Mouse (Mus musculus) neural tube, embryonic 10.5 days (tissue): ENCODE measurements around the gene Vmn1r172.
"Not testable (repeated sequence)": the region's sequence is repeated elsewhere in the genome, so short reads cannot be mapped to it uniquely, and the experiment has no call there.

ENCODE experiments used
- DNase-seq: peaks from one replicate; pipeline ENCODE4 v3.0.0-alpha.2; 2017; ENCODE audit warnings: low spot score; ENCODE audit errors: extremely low spot score

The Vmn1r172 gene

DNA sequence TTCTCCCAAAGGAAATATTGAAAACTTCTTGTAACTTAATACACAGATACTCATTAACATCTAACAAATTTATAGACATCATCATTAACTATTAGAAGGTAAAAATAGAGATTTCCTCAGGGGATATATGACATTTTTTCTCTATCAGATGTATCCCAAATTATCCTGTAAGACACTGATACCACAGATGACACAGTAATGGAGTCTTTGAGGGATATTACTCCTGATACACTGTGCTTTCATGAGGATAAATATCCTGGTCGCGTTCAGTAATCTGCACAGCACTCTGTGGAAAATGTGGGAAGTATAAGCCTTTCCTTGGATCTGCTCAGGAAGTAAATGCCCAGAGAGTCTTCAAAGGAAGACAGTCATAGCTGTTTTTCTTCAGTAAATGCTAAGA is at the start of gene Vmn1r172:
Gene Vmn1r172, plus strand, starts transcription at position 301 of the 400 bp plus-strand sequence.
- no peak for DNase-seq

DNA sequence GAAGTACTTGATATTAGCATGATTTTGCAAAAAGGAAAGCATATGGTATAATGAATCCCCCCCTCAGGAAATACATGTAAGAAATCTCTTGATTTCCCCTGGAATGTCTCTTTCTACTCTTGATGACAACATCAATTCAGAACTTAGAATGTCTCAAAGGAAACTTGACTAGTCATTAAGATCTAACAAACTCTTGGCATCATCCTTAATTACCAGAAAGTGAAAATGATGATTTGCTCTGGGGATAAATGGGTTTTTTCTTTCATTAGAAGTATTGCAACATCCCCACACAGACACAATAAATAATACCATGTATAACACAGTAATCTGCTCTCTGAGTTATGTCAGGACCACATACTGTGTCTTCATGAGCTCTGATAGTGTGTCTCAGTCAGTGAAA is 27.7 kb upstream of the Vmn1r172 start, which contains the start of gene Vmn1r171:
Gene Vmn1r171, plus strand, starts transcription at position 301 of the 400 bp plus-strand sequence.
- DNase-seq = no peak

DNA sequence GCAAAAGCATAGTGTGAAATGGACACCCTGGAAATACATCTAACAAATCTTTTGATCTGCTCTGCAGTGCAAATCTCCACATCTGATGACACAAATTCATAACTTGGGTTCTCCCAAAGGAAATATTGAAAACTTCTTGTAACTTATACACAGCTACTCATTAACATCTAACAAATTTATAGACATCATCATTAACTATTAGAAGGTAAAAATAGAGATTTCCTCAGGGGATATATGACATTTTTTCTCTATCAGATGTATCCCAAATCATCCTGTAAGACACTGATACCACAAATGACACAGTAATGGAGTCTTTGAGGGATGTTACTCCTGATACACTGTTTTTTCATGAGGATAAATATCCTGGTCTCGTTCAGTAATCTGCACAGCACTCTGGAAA is 42.3 kb downstream of the Vmn1r172 start, which contains the start of gene Vmn1r173:
Gene Vmn1r173, plus strand, starts transcription at position 301 of the 400 bp plus-strand sequence.
- DNase-seq = not testable (repeated sequence)
